Mouse (Mus musculus) heart, embryonic 13.5 days (tissue): ENCODE data around the gene Pik3r6. TPM values are rescaled to one million over a fixed set of nuclear protein-coding genes. Genes with fewer than 3 reads are reported as not detected.
A peak's percentile ranks its signal among the peaks of the same experiment; 100 is the strongest.

Experiments used
- ATAC-seq: fragments of 200-750 bp; cut with Nextera tagmentation; 2 replicates; pipeline ENCODE4 v1.8.0; 2017; ENCODE audit warnings: moderate TSS enrichment; ENCODE audit not compliant: insufficient number of reproducible peaks, low FRiP score, low TSS enrichment; ENCODE audit errors: extremely low read depth
- H3K27ac ChIP-seq: fragments of 300-500 bp; sonication (generic); replicated peaks from 2 replicates; pipeline ENCODE4 v1.5.1; 2015; ENCODE audit warnings: moderate library complexity, mild to moderate bottlenecking, inconsistent platforms
- H3K27me3 ChIP-seq: fragments of 300-500 bp; sonication (generic); replicated peaks from 2 replicates; pipeline ENCODE4 v1.6.1; 2015; ENCODE audit warnings: mild to moderate bottlenecking, inconsistent platforms
- H3K36me3 ChIP-seq: fragments of 300-500 bp; sonication (generic); 2 replicates; pipeline ENCODE4 v1.6.1; 2015; ENCODE audit warnings: mild to moderate bottlenecking, inconsistent platforms
- H3K4me1 ChIP-seq: fragments of 300-500 bp; sonication (generic); 2 replicates; pipeline ENCODE4 v1.6.1; 2015; ENCODE audit warnings: inconsistent platforms
- H3K4me2 ChIP-seq: fragments of 300-500 bp; sonication (generic); 2 replicates; pipeline ENCODE4 v1.6.1; 2015; ENCODE audit warnings: inconsistent platforms, mild to moderate bottlenecking, moderate library complexity
- H3K4me3 ChIP-seq: fragments of 300-500 bp; sonication (generic); 2 replicates; pipeline ENCODE4 v1.5.1; 2015; ENCODE audit warnings: moderate library complexity, mild to moderate bottlenecking, inconsistent platforms
- H3K9ac ChIP-seq: fragments of 300-500 bp; sonication (generic); 2 replicates; pipeline ENCODE4 v1.6.1; 2015; ENCODE audit warnings: inconsistent platforms, mild to moderate bottlenecking, moderate library complexity
- H3K9me3 ChIP-seq: fragments of 300-500 bp; sonication (generic); 2 replicates; pipeline ENCODE4 v1.6.1; 2016; ENCODE audit warnings: inconsistent platforms
- WGBS: fragments of 180-500 bp; shearing (Covaris S2); methylation state at CpG from one replicate; pipeline ENCODE4 v1.1.7; 2015; ENCODE audit warnings: mixed read lengths; 5-methylcytosine and 5-hydroxymethylcytosine counted together
- polyA plus RNA-seq: library from polyadenylated mRNA; unstranded; fragments of >200 nt; fragmentation: Nextera tagmentation; extraction: Ambion mirVana; gene quantifications from 2 replicates; pipeline ENCODE4 v1.2.1, GENCODE M21; 2015

Gene Pik3r6
- polyA plus RNA-seq, 1 experiment from 2014 or later, result 4.3 TPM

DNA sequence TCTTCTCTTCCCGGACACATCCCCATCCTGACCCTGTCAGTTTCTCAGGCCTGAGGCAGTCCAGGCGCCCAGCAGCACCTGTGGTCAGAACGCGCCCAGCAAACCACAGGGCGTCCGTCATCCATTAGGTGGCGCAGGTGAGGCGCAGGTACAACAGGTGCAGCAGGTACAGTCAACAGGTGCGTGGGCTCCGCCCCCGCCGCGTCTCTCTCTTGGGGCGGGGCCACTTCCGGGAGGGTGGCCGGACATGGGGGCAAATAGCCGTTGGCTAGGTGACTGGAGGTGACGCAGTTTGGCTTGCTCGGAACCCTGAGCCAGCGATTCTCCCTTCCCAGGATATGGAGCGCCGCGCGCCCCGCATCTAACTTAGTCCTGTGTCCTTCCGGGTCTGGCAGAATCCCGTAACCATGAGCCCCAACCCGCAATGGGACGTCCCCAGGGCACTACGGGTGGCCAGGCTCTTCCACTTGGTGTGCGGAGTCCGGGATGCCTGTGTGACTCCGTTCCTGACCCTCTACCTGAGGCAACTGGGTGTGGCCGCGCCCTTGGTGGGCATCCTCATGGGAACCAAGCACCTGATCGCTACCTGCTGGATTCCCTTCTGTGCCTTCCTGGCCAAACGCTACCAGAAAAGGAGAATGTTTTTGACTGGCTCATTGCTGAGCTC is 53.2 kb downstream of the Pik3r6 start, which contains the start of gene Mfsd6l:
TSS of gene Mfsd6l (plus strand) at position 269 of the 667 bp plus-strand sequence.
- H3K9me3 ChIP-seq, result no peaks in the 10 kb centered on the region
- peak within 1 kb of the TSS; percentile 33; the same call in 1 of the 2 replicates for H3K9ac ChIP-seq
- peaks cover 5% of the 10 kb centered on the region; the same call in 1 of the 2 replicates for H3K4me1 ChIP-seq
- H3K27ac ChIP-seq, result no peak within 1 kb of the TSS
- H3K4me3 ChIP-seq, result peak within 1 kb of the TSS; percentile 39
- H3K27me3 ChIP-seq, result peaks cover 43% of the 10 kb centered on the region
- ATAC-seq, result no peak
- H3K36me3 ChIP-seq, result no peaks in the 10 kb centered on the region
- H3K4me2 ChIP-seq, result peak within 1 kb of the TSS; percentile 63
- 12% methylated on average over 37 of the region's 37 CpGs for WGBS

DNA sequence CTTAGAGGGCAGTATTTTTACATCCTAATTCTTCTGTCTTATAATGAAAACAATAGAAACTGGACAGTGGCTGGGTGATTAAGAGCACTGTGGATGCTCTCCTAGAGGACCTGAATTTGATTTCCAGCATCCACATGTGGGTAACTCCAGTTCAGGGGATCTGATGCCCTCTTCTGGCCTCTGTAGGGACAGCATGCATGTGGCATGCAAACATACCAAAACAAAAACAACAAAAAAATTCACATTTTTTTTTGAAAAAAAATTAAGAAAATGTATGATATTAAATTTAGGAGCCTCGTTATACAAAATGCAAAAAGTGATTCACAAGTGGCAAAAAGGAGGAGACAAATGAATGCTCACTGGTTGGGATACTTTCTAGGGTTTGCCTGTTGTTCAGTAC is 56.7 kb downstream of the Pik3r6 start:
- Histone ChIP-seq H3K4me1 (peaks cover 5% of the 10 kb centered on the region; the same call in 1 of the 2 replicates), H3K27ac (no peak overlapping the region), H3K27me3 (peaks cover 48% of the 10 kb centered on the region), H3K4me2 (no peak overlapping the region), H3K9ac (no peak overlapping the region), H3K36me3 (no peaks in the 10 kb centered on the region), H3K4me3 (no peak overlapping the region), H3K9me3 (no peaks in the 10 kb centered on the region)
- WGBS, result 41% methylated on average over 1 of the region's 1 CpGs
- no peak for ATAC-seq

DNA sequence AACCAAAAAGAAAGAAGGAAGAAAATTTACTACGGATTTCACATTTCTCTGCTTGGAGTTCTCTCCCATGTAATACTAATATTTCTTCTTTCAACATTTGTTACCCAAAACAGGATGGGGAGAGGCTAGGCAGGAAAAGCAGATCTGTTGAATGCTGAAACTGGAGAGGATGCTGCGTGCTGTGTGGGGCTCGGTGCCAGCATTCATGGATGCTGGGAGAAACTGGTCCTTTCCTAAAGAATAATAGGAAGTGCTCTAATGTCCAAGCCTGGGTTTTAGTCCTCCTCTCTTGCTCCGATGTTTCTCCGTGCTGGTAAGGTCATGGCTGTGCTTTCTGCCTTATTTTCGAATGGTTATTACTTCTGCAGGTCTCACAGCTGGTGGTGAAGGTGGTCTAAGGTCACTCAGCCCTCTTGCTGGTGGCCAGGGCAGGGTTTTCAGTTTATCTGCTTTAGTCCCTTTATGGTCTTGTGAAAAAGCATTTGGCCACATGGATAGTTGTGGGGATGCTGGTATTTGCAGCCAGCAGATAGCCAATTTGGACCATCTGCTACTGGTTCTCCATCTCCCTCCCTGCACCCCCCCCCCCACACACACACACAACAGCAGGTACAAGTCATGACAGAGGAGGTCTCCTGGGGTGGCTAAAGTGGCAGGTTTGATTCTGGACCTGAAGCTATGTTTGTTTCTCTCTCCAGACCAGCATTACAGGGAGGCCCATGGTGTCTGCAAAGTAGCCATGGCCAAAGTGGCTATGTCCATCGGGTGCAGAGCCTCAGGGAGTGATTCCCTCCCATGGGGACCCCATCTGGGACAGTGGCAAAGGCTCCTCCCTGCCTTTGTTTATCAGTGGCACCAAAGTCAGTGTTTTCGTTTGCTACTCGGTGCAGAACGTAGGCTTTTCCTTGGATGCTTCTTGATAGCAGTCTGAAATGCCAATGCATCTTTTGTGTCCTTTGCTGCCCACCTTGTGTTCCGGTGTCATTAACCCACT is 59.4 kb downstream of the Pik3r6 start:
- no peak for ATAC-seq
- Histone ChIP-seq H3K9ac (no peak overlapping the region), H3K27me3 (peaks cover 23% of the 10 kb centered on the region), H3K27ac (no peak overlapping the region), H3K9me3 (no peaks in the 10 kb centered on the region), H3K36me3 (no peaks in the 10 kb centered on the region), H3K4me1 (peaks cover 4% of the 10 kb centered on the region), H3K4me2 (no peak overlapping the region), H3K4me3 (no peak overlapping the region)
- 74% methylated on average over 11 of the region's 11 CpGs for WGBS

DNA sequence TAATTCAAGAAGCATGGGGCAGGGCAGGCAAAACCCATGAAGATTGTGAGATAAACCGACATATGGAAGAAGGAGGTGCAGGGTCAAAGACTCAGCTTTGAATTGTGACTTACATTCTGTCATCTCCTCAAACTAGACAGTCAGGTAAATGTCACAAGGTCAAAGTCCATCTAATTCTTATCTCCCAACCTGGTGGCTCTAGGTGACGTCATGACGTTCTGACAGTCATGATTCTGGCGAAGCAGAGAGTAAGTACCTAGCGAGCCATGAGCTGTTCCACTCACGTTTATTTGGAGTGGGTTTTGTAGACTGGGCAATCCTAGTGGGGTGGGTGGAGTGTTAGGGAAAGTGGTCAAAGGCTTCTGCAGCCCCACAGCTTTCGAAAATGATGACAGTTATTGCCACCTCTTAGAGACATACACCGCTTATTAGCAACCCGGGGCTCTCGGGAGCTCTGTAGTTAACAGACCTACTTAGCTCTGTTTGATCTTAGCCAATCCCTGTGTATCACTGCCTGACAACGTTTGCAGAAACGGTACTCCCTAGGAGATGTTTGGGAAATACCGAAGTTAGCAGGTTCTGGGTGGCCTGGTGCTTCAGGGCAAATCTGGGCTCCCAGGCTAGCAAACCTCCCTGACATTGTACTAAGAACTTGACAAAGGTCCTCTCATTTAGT is 61.7 kb downstream of the Pik3r6 start:
- WGBS, result 71% methylated on average over 13 of the region's 13 CpGs
- H3K27ac ChIP-seq, result no peak overlapping the region
- peaks cover 4% of the 10 kb centered on the region for H3K4me1 ChIP-seq
- ATAC-seq, result no peak
- H3K9me3 ChIP-seq, result no peaks in the 10 kb centered on the region
- H3K4me3 ChIP-seq, result no peak overlapping the region
- H3K36me3 ChIP-seq, result no peaks in the 10 kb centered on the region
- no peak overlapping the region for H3K9ac ChIP-seq
- no peak overlapping the region for H3K4me2 ChIP-seq
- peaks cover 16% of the 10 kb centered on the region; the same call in 1 of the 2 replicates for H3K27me3 ChIP-seq

DNA sequence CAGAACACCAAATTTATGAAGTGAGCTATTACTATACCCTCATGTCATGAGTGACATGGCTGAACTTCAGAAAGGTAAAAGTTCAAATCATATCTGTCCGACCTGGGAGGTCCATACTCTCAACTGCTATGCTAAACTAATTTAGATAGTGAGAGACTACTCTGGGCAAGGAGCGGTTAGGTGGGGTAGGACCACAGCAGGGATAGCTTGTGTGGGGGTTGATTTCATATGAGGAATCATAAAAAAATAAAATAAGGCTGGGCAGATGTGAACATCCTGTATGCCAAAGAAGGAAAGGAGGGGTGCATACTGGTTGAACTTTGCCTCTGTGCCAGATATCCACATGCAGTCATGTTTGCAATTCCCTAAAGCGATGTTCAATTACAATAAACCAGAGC is 62.2 kb downstream of the Pik3r6 start:
- no peak overlapping the region for H3K9ac ChIP-seq
- ATAC-seq, result no peak
- no peak overlapping the region for H3K27ac ChIP-seq
- no peaks in the 10 kb centered on the region for H3K36me3 ChIP-seq
- no peak overlapping the region for H3K4me3 ChIP-seq
- 73% methylated on average over 3 of the region's 3 CpGs for WGBS
- H3K4me2 ChIP-seq, result no peak overlapping the region
- peaks cover 4% of the 10 kb centered on the region for H3K4me1 ChIP-seq
- peaks cover 16% of the 10 kb centered on the region; the same call in 1 of the 2 replicates for H3K27me3 ChIP-seq
- H3K9me3 ChIP-seq, result no peaks in the 10 kb centered on the region

DNA sequence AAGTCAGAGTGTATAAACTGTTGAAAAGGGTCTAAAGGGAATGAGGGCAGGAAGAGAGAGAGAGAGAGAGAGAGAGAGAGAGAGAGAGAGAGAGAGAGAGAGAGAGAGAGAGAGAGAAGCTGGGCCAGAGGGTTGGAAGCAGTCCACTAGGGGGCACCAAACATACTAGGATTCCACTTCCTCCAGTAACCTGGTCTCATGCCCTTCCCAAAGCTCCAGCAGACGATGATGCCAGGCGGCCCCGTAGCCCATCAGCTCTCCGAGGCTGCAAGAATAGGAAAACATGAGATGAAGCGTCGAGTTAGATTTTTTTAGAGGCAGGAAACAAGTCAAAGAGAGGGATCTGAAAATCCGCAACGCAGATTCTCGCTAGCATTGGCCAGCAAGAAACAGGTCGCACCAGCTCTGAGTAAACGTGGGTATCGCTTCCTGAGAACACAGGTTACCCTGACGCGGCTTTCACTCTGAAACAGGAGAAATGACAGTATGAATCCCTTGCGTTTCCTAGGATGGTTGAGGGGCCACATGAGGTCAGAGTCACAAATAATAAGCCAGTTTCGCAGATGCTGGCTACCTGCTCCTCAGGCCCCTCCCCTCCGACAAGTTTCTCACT is 63.7 kb downstream of the Pik3r6 start:
- ATAC-seq, result no peak
- peaks cover 5% of the 10 kb centered on the region; the same call in 1 of the 2 replicates for H3K27me3 ChIP-seq
- H3K4me3 ChIP-seq, result peak overlapping the region; percentile 42
- H3K36me3 ChIP-seq, result no peaks in the 10 kb centered on the region
- peaks cover 4% of the 10 kb centered on the region for H3K4me1 ChIP-seq
- no peak overlapping the region for H3K27ac ChIP-seq
- no peaks in the 10 kb centered on the region for H3K9me3 ChIP-seq
- peak overlapping the region; percentile 67 for H3K9ac ChIP-seq
- WGBS, result 18% methylated on average over 17 of the region's 17 CpGs
- H3K4me2 ChIP-seq, result peak overlapping the region; percentile 70

DNA sequence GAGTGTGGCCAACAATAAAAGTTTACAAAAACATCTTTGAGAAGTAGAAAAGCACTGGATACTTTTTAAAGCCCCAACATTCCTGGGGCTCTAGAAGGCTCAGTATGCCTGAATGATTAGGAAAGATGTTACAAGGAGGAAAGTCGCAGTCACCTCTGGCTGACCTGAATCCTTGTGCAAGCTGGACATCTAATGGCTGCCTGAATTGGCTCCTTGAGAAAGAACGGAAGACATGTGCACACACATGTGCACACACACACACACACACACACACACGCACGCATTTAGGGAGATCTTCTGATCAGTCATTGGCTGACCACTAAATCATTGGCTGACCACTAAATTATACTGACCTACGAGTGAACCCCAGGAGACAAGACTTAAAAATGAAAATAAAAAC is 68.0 kb downstream of the Pik3r6 start:
- Histone ChIP-seq H3K9me3 (no peaks in the 10 kb centered on the region), H3K4me2 (no peak overlapping the region), H3K4me3 (no peak overlapping the region), H3K36me3 (no peaks in the 10 kb centered on the region), H3K27ac (no peak overlapping the region), H3K9ac (no peak overlapping the region), H3K4me1 (peaks cover 4% of the 10 kb centered on the region), H3K27me3 (no peaks in the 10 kb centered on the region)
- 78% methylated on average over 5 of the region's 5 CpGs for WGBS
- ATAC-seq, result no peak

DNA sequence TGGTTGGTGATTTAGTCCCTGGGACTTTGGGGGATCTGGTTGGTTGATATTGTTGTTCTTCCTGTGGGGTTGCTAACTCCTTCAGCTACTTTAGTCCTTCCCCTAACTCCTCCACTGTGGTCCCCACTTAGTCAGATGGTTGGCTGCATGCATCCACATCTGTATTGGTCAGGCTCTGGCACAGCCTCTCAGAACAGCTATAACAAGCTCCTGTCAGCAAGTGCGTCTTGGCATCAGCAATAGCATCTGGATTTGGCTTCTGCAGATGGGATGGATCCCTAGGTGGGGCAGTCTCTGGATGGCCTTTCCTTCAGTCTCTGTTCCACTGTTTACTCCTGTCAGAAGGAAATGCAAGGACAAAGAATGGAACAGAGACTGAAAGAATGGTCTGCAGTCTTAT is 74.3 kb downstream of the Pik3r6 start:
- 79% methylated on average over 1 of the region's 1 CpGs for WGBS
- no peak for ATAC-seq
- H3K4me1 ChIP-seq, result 0 out of 2 replicates have a peak, but pooled peaks cover 10% of the 10 kb centered on the region
- H3K4me3 ChIP-seq, result no peak overlapping the region
- no peak overlapping the region for H3K27ac ChIP-seq
- no peak overlapping the region for H3K4me2 ChIP-seq
- H3K9me3 ChIP-seq, result no peaks in the 10 kb centered on the region
- no peaks in the 10 kb centered on the region for H3K36me3 ChIP-seq
- H3K27me3 ChIP-seq, result no peaks in the 10 kb centered on the region; the same call in 1 of the 2 replicates
- no peak overlapping the region for H3K9ac ChIP-seq

DNA sequence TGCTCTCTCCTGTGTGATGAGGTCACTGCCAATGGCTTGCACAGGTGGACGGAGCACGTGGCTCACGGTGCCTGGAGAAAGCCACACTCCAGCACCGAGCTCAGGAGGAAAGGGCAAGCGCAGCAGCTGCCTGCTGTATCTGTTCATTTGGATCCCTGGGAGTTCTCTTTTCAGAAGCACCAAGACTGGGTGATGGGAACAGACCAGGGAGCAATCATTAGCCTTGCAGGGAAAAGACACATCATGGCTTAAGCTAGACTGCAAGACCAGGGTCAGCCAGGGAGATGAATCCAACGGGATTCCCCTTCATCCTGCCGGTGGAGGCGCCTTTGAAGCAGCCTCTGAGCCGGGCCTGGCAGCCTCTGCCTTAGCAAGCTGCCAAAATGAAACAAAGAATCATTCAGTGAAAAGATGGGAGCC is 76.7 kb downstream of the Pik3r6 start:
- 37% methylated on average over 9 of the region's 9 CpGs for WGBS
- no peaks in the 10 kb centered on the region; the same call in 1 of the 2 replicates for H3K27me3 ChIP-seq
- no peak overlapping the region for H3K4me2 ChIP-seq
- H3K27ac ChIP-seq, result peak overlapping the region; percentile 51; the same call in 1 of the 2 replicates
- no peak overlapping the region for H3K4me3 ChIP-seq
- H3K4me1 ChIP-seq, result 0 out of 2 replicates have a peak, but pooled peaks cover 13% of the 10 kb centered on the region
- no peaks in the 10 kb centered on the region for H3K9me3 ChIP-seq
- no peaks in the 10 kb centered on the region for H3K36me3 ChIP-seq
- H3K9ac ChIP-seq, result peak overlapping the region; percentile 15; the same call in 1 of the 2 replicates
- ATAC-seq, result no peak

DNA sequence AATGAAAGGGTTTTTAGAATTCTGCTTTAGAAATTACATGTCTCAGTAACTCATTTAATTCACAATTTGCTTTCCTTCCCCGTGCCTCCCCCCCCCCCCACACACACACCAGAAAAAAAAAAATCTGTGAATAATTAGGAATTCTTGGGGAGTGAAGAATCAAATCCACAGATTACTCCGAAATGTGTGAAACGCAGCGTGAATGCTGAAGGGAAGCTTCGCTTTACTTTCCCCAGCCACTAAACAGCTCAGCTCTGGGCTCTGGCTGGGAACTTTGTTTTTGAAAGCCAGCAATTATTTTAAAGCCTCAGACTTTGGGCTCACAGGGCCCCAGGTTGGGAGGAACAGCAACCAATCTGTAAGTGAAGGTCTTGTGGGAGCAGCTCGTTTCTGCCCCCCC is 77.7 kb downstream of the Pik3r6 start:
- Histone ChIP-seq H3K4me1 (0 out of 2 replicates have a peak, but pooled peaks cover 13% of the 10 kb centered on the region), H3K4me2 (no peak overlapping the region), H3K4me3 (no peak overlapping the region), H3K9me3 (no peaks in the 10 kb centered on the region), H3K36me3 (no peaks in the 10 kb centered on the region), H3K27ac (no peak overlapping the region; the same call in 1 of the 2 replicates), H3K9ac (no peak overlapping the region), H3K27me3 (no peaks in the 10 kb centered on the region; the same call in 1 of the 2 replicates)
- WGBS, result 49% methylated on average over 6 of the region's 6 CpGs
- ATAC-seq, result no peak
